Mouse (Mus musculus): ENCODE measurements around the gene Pfdn6. TPM values are rescaled to one million over a fixed set of nuclear protein-coding genes. Genes with fewer than 3 reads are reported as not detected.

Pfdn6 gene
- total RNA-seq, 1 experiment: 201 TPM

GRCm38 (mm10) chr17:33951021-33951946, 11.1 kb upstream of the Pfdn6 start, which contains the start of gene B3galt4:
Gene B3galt4, minus strand, starts transcription at chr17:33951488.
- Histone ChIP-seq H3K27ac (ENCODE audit: insufficient read depth, low read depth, low read length, poor library complexity, severe bottlenecking) (peak within 1 kb of the TSS; percentile 74), H3K4me1 (ENCODE audit: control insufficient read depth in 2 of 2, insufficient read depth in 2 of 2, low read length in 2 of 2, poor library complexity in 1 of 2) (peaks cover 0 to 10% of the 10 kb centered on the region in 2 experiments; a peak in 1 of 4 replicates), H3K9ac (ENCODE audit: insufficient read depth, low read depth, low read length, poor library complexity, severe bottlenecking) (peak within 1 kb of the TSS; percentile 76), H3K9me3 (ENCODE audit: control insufficient read depth, insufficient read depth, low read depth, low read length) (no peaks in the 10 kb centered on the region), H3K4me3 (ENCODE audit: insufficient read depth in 1 of 2, low read depth in 1 of 2, low read length in 2 of 2, poor library complexity in 1 of 2, severe bottlenecking in 1 of 2) (peak within 1 kb of the TSS; percentile 35 to 96), H3K36me3 (ENCODE audit: control insufficient read depth, insufficient read depth, low read length, poor library complexity, severe bottlenecking) (peaks cover 55% of the 10 kb centered on the region)
- TF ChIP-seq MAFK (IDR thresholded peaks at IDR 0.05; ENCODE audit: insufficient read depth, low read depth, low read length) (no peak), CHD2 (IDR thresholded peaks at IDR 0.05; ENCODE audit: low read depth, low read length) (peak; percentile 16; the same call in 1 of the 2 replicates), HCFC1 (IDR thresholded peaks at IDR 0.05; ENCODE audit: borderline replicate concordance, insufficient read depth, low read length) (peak; percentile 56; the same call in 1 of the 2 replicates)
- peak; percentile 77 for DNase-seq (ENCODE audit: low read depth, low spot score)
- in situ Hi-C loops (cut with MboI; ENCODE audit: low sequenced_read_pairs in 2 of 2, unreplicated experiment in 2 of 2): no loop called here

GRCm38 (mm10) chr17:33950131-33950625, 10.0 kb upstream of the Pfdn6 start:
- Histone ChIP-seq H3K9ac (ENCODE audit: insufficient read depth, low read depth, low read length, poor library complexity, severe bottlenecking) (peak overlapping the region; percentile 76; the same call in 1 of the 2 replicates), H3K9me3 (ENCODE audit: control insufficient read depth, insufficient read depth, low read depth, low read length) (no peaks in the 10 kb centered on the region), H3K4me3 (ENCODE audit: insufficient read depth in 1 of 2, low read depth in 1 of 2, low read length in 2 of 2, poor library complexity in 1 of 2, severe bottlenecking in 1 of 2) (peak overlapping the region in 1 of 2 experiments; percentile 63; a peak in 1 of 4 replicates), H3K36me3 (ENCODE audit: control insufficient read depth, insufficient read depth, low read length, poor library complexity, severe bottlenecking) (peaks cover 57% of the 10 kb centered on the region), H3K27ac (ENCODE audit: insufficient read depth, low read depth, low read length, poor library complexity, severe bottlenecking) (no peak overlapping the region), H3K4me1 (ENCODE audit: control insufficient read depth in 2 of 2, insufficient read depth in 2 of 2, low read length in 2 of 2, poor library complexity in 1 of 2) (peaks cover 0 to 10% of the 10 kb centered on the region in 2 experiments; a peak in 1 of 4 replicates)
- DNase-seq (ENCODE audit: low read depth, low spot score): no peak
- TF ChIP-seq ZC3H11A (IDR thresholded peaks at IDR 0.05; ENCODE audit: borderline replicate concordance, low read depth, low read length) (no peak), CHD2 (IDR thresholded peaks at IDR 0.05; ENCODE audit: low read depth, low read length) (no peak), MAFK (IDR thresholded peaks at IDR 0.05; ENCODE audit: insufficient read depth, low read depth, low read length) (no peak), HCFC1 (IDR thresholded peaks at IDR 0.05; ENCODE audit: borderline replicate concordance, insufficient read depth, low read length) (no peak), ZNF384 (IDR thresholded peaks at IDR 0.05; ENCODE audit: low read depth, low read length) (no peak)
- in situ Hi-C loops (cut with MboI; ENCODE audit: low sequenced_read_pairs in 2 of 2, unreplicated experiment in 2 of 2): no loop called here

GRCm38 (mm10) chr17:33948905-33949537, 8.9 kb upstream of the Pfdn6 start:
- Histone ChIP-seq H3K9me3 (ENCODE audit: control insufficient read depth, insufficient read depth, low read depth, low read length) (no peaks in the 10 kb centered on the region), H3K27ac (ENCODE audit: insufficient read depth, low read depth, low read length, poor library complexity, severe bottlenecking) (no peak overlapping the region), H3K4me1 (ENCODE audit: control insufficient read depth in 2 of 2, insufficient read depth in 2 of 2, low read length in 2 of 2, poor library complexity in 1 of 2) (peaks cover 0 to 9% of the 10 kb centered on the region in 2 experiments; a peak in 1 of 4 replicates), H3K36me3 (ENCODE audit: control insufficient read depth, insufficient read depth, low read length, poor library complexity, severe bottlenecking) (peaks cover 56% of the 10 kb centered on the region), H3K9ac (ENCODE audit: insufficient read depth, low read depth, low read length, poor library complexity, severe bottlenecking) (no peak overlapping the region), H3K4me3 (ENCODE audit: insufficient read depth in 1 of 2, low read depth in 1 of 2, low read length in 2 of 2, poor library complexity in 1 of 2, severe bottlenecking in 1 of 2) (no peak overlapping the region)
- in situ Hi-C loops (cut with MboI; ENCODE audit: low sequenced_read_pairs in 2 of 2, unreplicated experiment in 2 of 2): no loop called here
- TF ChIP-seq ZC3H11A (IDR thresholded peaks at IDR 0.05; ENCODE audit: borderline replicate concordance, low read depth, low read length): no peak
- no peak for TF ChIP-seq MAFK (IDR thresholded peaks at IDR 0.05; ENCODE audit: insufficient read depth, low read depth, low read length)
- no peak for TF ChIP-seq HCFC1 (IDR thresholded peaks at IDR 0.05; ENCODE audit: borderline replicate concordance, insufficient read depth, low read length)
- no peak for TF ChIP-seq CHD2 (IDR thresholded peaks at IDR 0.05; ENCODE audit: low read depth, low read length)
- no peak for TF ChIP-seq ZNF384 (IDR thresholded peaks at IDR 0.05; ENCODE audit: low read depth, low read length)
- no peak for DNase-seq (ENCODE audit: low read depth, low spot score)

GRCm38 (mm10) chr17:33948090-33948904, 8.2 kb upstream of the Pfdn6 start:
- peaks cover 55% of the 10 kb centered on the region for H3K36me3 ChIP-seq (ENCODE audit: control insufficient read depth, insufficient read depth, low read length, poor library complexity, severe bottlenecking)
- TF ChIP-seq ZNF384 (IDR thresholded peaks at IDR 0.05; ENCODE audit: low read depth, low read length) (no peak), CHD2 (IDR thresholded peaks at IDR 0.05; ENCODE audit: low read depth, low read length) (no peak), MAFK (IDR thresholded peaks at IDR 0.05; ENCODE audit: insufficient read depth, low read depth, low read length) (no peak), HCFC1 (IDR thresholded peaks at IDR 0.05; ENCODE audit: borderline replicate concordance, insufficient read depth, low read length) (no peak), ZC3H11A (IDR thresholded peaks at IDR 0.05; ENCODE audit: borderline replicate concordance, low read depth, low read length) (no peak)
- in situ Hi-C loops (cut with MboI; ENCODE audit: low sequenced_read_pairs in 2 of 2, unreplicated experiment in 2 of 2): no loop called here
- H3K4me3 ChIP-seq (ENCODE audit: insufficient read depth in 1 of 2, low read depth in 1 of 2, low read length in 2 of 2, poor library complexity in 1 of 2, severe bottlenecking in 1 of 2): no peak overlapping the region
- H3K27ac ChIP-seq (ENCODE audit: insufficient read depth, low read depth, low read length, poor library complexity, severe bottlenecking): no peak overlapping the region
- no peak overlapping the region for H3K9ac ChIP-seq (ENCODE audit: insufficient read depth, low read depth, low read length, poor library complexity, severe bottlenecking)
- no peak for DNase-seq (ENCODE audit: low read depth, low spot score)
- no peaks in the 10 kb centered on the region for H3K9me3 ChIP-seq (ENCODE audit: control insufficient read depth, insufficient read depth, low read depth, low read length)
- H3K4me1 ChIP-seq (ENCODE audit: control insufficient read depth in 2 of 2, insufficient read depth in 2 of 2, low read length in 2 of 2, poor library complexity in 1 of 2): peaks cover 0 to 9% of the 10 kb centered on the region in 2 experiments; a peak in 1 of 4 replicates

Data from ES-E14 (cell line).